Mouse (Mus musculus): ENCODE measurements around the gene Ryr1. TPM values are rescaled to one million over a fixed set of nuclear protein-coding genes. Genes with fewer than 3 reads are reported as not detected.
"Not testable (repeated sequence)": the region's sequence is repeated elsewhere in the genome, so short reads cannot be mapped to it uniquely, and the experiment has no call there.

The Ryr1 gene
- polyA plus RNA-seq, 1 experiment, result 0.09 TPM

GRCm38 (mm10) chr7:29088817-29089216 is 36.2 kb downstream of the Ryr1 start:
- no peak for DNase-seq (ENCODE audit: low read depth, low spot score)
- 80% methylated on average over 6 of the region's 6 CpGs for WGBS

GRCm38 (mm10) chr7:29086902-29087301 is 38.1 kb downstream of the Ryr1 start:
- WGBS, result 91% methylated on average over 10 of the region's 10 CpGs
- no peak for DNase-seq (ENCODE audit: low read depth, low spot score)

GRCm38 (mm10) chr7:29085981-29086380 is 39.0 kb downstream of the Ryr1 start:
- 89% methylated on average over 30 of the region's 30 CpGs for WGBS
- DNase-seq (ENCODE audit: low read depth, low spot score), result no peak

GRCm38 (mm10) chr7:29084411-29084810 is 40.6 kb downstream of the Ryr1 start:
- no peak for DNase-seq (ENCODE audit: low read depth, low spot score)
- WGBS, result 84% methylated on average over 3 of the region's 3 CpGs

GRCm38 (mm10) chr7:29079419-29079950 is 45.5 kb downstream of the Ryr1 start:
- 59% methylated on average over 12 of the region's 12 CpGs for WGBS

GRCm38 (mm10) chr7:29076977-29077376 is 48.0 kb downstream of the Ryr1 start:
- no peak for DNase-seq (ENCODE audit: low read depth, low spot score)
- WGBS, result 75% methylated on average over 9 of the region's 9 CpGs

More at GRCm38 (mm10) chr7:29079419-29079950, 45.5 kb downstream of the Ryr1 start:
- no peak for DNase-seq (ENCODE audit: low read depth, low spot score)

GRCm38 (mm10) chr7:29075208-29075607 is 49.8 kb downstream of the Ryr1 start:
- WGBS, result 58% methylated on average over 6 of the region's 6 CpGs
- no peak for DNase-seq (ENCODE audit: low read depth, low spot score)

GRCm38 (mm10) chr7:29072689-29073088 is 52.3 kb downstream of the Ryr1 start:
- WGBS, result 44% methylated on average over 11 of the region's 11 CpGs
- no peak for DNase-seq (ENCODE audit: low read depth, low spot score)

GRCm38 (mm10) chr7:29071169-29071891 is 53.6 kb downstream of the Ryr1 start:
- 22% methylated on average over 42 of the region's 42 CpGs for WGBS
- no peak for DNase-seq (ENCODE audit: low read depth, low spot score)

GRCm38 (mm10) chr7:29070364-29071168 is 54.4 kb downstream of the Ryr1 start:
- WGBS, result 82% methylated on average over 12 of the region's 12 CpGs

GRCm38 (mm10) chr7:29067758-29068157 is 57.2 kb downstream of the Ryr1 start:
- no peak for DNase-seq (ENCODE audit: low read depth, low spot score)

More at GRCm38 (mm10) chr7:29070364-29071168, 54.4 kb downstream of the Ryr1 start:
- no peak for DNase-seq (ENCODE audit: low read depth, low spot score)

GRCm38 (mm10) chr7:29063476-29063875 is 61.5 kb downstream of the Ryr1 start:
- not testable (repeated sequence) for DNase-seq (ENCODE audit: low read depth, low spot score)
- 81% methylated on average over 7 of the region's 7 CpGs for WGBS

More at GRCm38 (mm10) chr7:29067758-29068157, 57.2 kb downstream of the Ryr1 start:
- 10% methylated on average over 15 of the region's 15 CpGs for WGBS

- DNase-seq (ENCODE audit: low read depth, low spot score), result no peak
- WGBS, result 14% methylated on average over 19 of the region's 19 CpGs
These were observed 63.4 kb downstream of the Ryr1 start for GRCm38 (mm10) chr7:29061522-29062037.

- WGBS, result 74% methylated on average over 19 of the region's 19 CpGs
- DNase-seq (ENCODE audit: low read depth, low spot score), result no peak
These were observed 65.5 kb downstream of the Ryr1 start for GRCm38 (mm10) chr7:29059445-29059844.

- 5% methylated on average over 19 of the region's 19 CpGs for WGBS
- DNase-seq (ENCODE audit: low read depth, low spot score), result no peak
These were observed 72.2 kb downstream of the Ryr1 start for GRCm38 (mm10) chr7:29052821-29053220.

GRCm38 (mm10) chr7:29050797-29051196 is 74.2 kb downstream of the Ryr1 start:
- no peak for DNase-seq (ENCODE audit: low read depth, low spot score)
- WGBS, result 64% methylated on average over 2 of the region's 2 CpGs

- no peak for DNase-seq (ENCODE audit: low read depth, low spot score)
These were observed 76.4 kb downstream of the Ryr1 start for GRCm38 (mm10) chr7:29048615-29049014.

GRCm38 (mm10) chr7:29048070-29048469 is 76.9 kb downstream of the Ryr1 start:
- 86% methylated on average over 3 of the region's 3 CpGs for WGBS
- no peak for DNase-seq (ENCODE audit: low read depth, low spot score)

More at GRCm38 (mm10) chr7:29048615-29049014, 76.4 kb downstream of the Ryr1 start:
- 76% methylated on average over 11 of the region's 11 CpGs for WGBS

GRCm38 (mm10) chr7:29046533-29046932 is 78.4 kb downstream of the Ryr1 start:
- WGBS, result 9% methylated on average over 12 of the region's 12 CpGs
- no peak for DNase-seq (ENCODE audit: low read depth, low spot score)

GRCm38 (mm10) chr7:29044302-29044701 is 80.7 kb downstream of the Ryr1 start:
- no peak for DNase-seq (ENCODE audit: low read depth, low spot score)
- 79% methylated on average over 9 of the region's 9 CpGs for WGBS
